Mouse (Mus musculus) heart, postnatal 25 days (tissue): Measurements from ENCODE around the gene Hmg20b. TPM values are rescaled to one million over a fixed set of nuclear protein-coding genes. Genes with fewer than 3 reads are reported as not detected.
A peak's percentile ranks its signal among the peaks of the same experiment; 100 is the strongest.

ENCODE experiments used
- DNase-seq: peaks from one replicate; pipeline ENCODE4 v3.0.0; 2022; ENCODE audit warnings: low spot score
- intact Hi-C: fragments of 180-260 bp; cut with DNase I; formaldehyde crosslinking; loops from one replicate; pipeline ENCODE4 v1.15.1; 2025
- total RNA-seq, 2 experiments: library from RNA; stranded (reverse); gene quantifications; 2 replicates each; pipeline ENCODE4 v1.2.3; 2021

Gene Hmg20b
- total RNA-seq, 2 experiments from 2014 or later, result 68.7 to 70.2 TPM

DNA sequence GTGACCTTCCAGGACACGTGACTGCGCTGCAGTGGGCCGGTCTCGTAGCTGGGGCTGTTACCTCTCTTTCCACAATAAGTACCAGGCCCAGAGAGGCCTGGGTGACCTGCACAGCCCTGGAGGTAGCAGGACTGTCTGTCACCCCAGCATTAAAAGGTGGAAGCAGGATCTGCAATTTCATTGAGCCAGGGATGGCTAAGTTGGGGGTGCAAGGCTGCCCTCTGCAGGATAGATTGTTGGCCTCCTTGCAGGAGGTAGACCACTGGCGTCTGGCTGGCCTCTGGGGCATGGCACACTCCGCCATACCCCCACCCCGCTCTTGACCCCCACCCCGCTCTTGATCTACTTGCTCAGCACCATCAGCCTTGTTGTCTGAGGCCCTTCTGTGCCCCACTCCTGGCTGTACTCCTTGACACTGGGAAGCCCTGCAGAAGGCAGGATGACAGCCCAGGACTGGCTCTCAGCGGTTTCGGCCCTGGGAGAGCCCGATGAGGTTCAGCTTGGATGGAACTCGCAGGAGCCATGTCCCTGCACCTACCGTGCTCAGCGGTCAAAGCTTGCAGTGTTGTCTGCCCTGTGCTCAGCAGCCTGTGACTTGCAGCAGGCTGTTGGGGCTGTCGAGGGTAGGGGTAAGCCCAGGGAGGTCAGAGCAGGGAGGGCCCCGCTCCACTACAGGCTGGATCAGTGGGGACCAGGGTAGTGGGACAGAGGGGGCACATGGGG, 33.8 kb downstream of the Hmg20b start:
- intact Hi-C loops, result no loop called here
- DNase-seq, result no peak

DNA sequence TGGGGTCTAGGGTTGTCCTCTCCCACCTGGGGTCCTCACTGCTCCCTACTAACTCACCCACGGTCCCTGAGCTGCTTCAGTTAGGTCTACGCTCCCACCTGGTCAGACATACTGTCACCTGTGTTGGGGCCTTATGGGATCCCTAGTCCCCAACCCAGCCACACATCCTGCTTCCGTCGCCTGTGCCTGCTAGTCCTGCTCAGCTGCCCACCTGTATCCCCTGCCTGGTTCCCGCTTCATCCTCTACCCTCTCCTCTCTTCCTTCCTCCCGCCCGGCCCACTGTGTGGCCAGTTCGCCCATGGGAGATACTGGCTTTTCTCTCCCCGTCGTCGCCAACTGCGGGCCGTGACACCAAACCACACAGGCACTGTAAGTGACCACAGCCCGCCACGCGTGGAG, 34.7 kb downstream of the Hmg20b start:
- intact Hi-C loops, result no loop called here
- no peak for DNase-seq

DNA sequence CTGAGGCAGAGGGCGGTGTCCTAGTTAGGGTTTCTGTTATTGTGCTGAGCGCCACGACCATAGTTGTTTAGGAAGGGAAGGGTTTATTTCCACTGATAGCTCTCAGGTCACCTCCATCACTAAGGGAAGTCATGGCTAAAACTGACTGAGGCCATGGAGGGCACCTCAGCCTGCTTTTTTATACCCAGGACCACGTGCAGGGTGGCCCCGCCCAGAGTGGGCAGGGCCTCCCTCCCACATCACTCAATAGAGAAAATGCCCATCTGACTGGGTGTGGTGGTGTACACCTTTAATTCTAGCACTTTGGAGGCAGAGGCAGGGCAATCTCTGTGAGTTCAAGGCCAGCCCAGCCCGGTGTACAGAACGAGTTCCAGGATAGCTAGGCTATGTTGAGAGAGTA, 36.1 kb downstream of the Hmg20b start:
- no peak for DNase-seq
- intact Hi-C loops, result no loop called here

DNA sequence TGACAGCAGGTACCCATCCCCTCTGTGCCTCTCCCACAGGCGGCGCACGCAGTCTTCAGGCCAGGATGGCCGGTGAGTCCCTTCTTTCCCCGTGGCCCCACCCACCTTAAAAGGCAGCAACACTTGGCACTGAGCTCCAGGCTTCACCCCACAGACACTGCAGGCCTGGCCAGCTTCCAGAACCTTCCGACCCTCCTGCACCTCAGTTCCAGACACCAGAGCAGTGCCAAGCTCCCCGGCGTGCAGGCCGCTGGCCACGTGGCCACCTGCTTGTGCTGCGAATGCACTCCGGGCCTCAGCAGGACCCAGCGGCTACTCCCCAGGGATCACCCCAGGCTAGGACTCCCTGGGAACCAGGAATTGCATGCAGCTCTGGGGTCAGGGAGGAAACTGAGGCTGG, 36.7 kb downstream of the Hmg20b start:
- intact Hi-C loops, result no loop called here
- DNase-seq, result no peak

DNA sequence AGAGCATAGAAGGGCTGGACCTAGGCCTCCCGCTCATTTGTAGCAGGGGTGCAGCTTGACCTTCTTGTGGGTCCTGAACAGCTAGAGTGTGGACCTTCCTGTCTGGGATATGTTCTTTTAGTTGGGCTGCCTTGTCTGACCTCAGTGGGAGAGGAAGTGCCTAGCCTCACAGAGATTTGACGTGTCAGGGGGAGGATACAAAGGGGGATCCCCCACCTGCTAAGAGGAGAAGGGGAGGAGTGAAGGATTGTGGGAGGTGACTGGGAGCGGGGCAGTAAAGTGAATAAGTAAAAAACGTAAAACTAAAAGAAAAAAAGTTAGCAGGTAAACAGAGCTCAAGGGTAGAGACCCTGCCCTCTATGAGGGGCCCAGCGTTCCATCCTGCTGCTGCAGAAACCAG, 40.7 kb downstream of the Hmg20b start:
- intact Hi-C loops, result no loop called here
- no peak for DNase-seq

DNA sequence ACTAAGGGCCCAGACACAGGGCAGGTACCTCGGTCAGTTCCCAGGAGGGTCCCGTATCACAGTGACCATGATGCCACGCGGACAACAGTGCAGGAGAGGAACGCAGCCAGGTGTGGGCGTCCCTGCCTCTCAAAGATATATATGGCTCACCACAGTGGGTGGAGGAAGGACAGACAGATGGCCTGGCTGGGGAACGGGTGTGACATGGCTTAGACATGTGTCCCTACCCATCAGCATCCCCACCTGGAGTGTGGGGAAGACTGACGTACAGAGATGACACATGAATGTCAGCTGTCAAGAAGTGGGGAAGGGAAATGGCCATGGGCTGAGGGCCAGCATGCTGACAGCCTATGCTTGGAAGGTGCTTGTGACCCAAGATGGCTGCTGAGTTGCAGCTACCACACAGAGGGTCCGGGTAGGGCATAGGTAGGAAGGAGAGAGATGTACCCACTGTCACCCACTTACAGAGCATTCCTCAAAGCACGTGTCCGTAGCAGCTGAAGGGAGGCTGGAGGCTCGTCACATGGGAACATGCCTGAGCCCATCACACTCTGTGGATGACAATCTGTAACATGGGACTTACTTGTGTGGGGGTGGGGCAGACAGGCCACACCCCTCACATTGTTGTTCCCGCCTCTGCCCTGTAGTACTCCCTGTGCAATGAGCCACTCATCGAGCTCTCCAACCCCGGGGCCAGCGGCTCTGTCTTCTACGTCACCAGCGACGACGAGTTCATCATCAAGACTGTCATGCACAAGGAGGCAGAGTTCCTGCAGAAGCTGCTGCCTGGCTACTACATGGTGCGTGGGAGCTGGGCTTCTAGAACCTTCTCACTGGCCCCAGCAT, 43.2 kb downstream of the Hmg20b start:
- intact Hi-C loops, result no loop called here
- no peak for DNase-seq

DNA sequence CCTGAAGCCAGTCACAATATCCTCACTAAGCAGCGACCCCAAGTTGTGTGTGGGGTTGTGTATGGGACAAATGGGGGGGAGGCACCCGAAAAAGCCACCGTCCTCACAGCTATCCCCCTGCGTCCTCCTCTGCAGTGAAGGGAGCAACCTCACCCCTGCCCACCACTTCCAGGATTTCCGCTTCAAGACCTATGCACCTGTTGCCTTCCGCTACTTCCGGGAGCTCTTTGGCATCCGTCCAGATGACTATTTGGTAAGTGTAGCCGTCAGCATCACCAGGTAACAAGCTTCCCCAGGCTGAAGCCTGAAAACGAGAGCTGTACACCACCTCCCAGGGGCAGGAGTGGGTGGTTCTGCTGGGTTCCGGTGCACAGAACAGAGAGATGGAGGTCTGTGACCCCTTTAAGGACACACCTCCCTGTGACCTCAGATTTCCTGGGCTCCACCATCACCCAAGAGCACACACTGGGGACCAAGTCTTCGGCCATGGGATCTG, 44.1 kb downstream of the Hmg20b start:
- intact Hi-C loops, result no loop called here
- no peak for DNase-seq

DNA sequence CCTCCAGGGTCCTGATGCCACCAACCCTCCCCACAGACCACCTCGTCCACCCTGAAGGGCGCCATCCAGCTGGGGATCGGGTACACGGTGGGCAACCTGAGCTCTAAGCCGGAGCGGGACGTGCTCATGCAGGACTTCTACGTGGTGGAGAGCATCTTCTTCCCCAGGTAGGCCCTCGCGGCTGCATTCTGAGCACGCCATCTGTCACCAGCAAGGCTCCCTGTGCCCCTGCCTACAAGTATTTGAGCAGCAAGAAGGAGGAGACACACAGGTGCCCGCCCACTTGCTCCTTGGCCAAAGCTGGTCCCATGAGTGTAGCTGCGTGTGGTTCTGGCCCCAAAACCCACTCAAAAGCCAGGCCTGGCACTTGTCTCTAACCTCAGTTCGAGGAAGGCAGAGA, 44.6 kb downstream of the Hmg20b start:
- intact Hi-C loops, result loop anchor here (1.0 kb wide), 1 partner anchor 16 kb away; no protein-coding TSS in a partner anchor
- no peak for DNase-seq

DNA sequence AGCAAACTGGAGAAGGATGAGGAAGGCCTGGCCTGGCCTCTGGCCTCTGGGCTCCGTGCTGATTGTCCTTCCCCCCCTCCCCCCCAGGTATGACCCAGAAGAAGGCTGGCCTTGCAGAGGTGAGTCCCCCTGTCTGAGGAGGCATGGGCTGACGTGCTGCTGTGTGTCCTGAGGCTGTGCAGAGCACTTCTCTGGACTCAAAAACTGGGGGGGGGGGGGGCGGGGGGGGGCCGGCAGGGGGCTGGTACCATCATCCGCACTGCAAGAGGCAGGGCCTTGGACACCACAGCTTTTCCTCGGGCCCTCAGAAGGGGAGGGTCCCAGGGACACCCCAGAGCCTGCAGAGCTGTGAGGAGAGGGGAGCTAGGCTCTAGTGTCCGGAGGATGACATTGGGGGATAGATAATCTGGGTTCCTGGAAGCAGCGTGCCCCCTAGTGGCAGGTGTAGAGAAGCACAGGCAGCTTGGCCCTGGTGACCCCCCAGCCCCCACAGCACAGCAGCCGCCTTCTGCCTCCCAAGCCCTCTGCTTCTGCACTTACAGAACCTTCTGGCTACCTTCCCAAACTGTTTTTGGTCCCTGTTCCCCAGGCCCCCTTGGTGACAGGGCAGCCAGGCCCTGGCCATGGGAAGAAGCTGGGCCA, 45.6 kb downstream of the Hmg20b start:
- DNase-seq, result no peak
- intact Hi-C loops, result loop anchor here (1.0 kb wide), 1 partner anchor 15 kb away; no protein-coding TSS in a partner anchor

DNA sequence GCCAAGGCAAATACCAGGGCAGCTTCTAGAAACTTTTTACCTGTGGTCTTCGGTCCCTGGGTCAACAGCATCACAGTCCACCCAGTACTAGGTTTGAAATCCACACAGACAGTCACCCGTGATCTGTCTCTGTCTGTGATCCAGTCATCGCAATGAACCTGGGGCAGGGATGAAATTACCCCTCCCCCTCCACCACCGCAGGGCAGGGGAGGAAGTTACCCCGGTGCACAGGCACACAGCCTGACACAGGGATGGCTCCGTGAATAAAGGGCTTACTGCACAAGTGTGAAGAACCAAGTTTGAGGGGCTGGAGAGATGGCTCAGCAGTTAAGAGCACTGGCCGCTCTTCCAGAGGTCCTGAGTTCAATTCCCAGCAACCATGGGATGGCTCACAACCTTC, 46.5 kb downstream of the Hmg20b start:
- intact Hi-C loops, result no loop called here
- no peak for DNase-seq

DNA sequence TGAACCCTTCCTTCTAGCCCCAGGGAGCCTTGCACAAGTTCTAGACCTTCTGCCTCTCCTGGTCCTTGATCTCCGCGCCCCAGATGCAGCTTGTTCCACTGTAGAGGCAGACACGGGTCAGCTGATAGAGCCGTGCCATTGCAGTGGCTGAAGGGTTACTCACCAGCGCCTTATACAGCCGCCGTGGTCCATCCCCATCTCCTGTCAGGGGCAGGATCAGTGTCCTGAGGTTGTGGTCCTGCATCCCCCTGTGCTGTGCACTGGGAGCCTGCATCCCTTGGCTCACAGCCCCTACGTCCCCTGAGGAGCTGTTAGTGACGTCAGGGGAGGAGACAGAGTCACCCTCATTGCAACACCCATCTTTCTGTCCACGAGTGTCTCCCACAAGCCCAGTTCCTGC, 47.0 kb downstream of the Hmg20b start:
- DNase-seq, result no peak
- intact Hi-C loops, result no loop called here

DNA sequence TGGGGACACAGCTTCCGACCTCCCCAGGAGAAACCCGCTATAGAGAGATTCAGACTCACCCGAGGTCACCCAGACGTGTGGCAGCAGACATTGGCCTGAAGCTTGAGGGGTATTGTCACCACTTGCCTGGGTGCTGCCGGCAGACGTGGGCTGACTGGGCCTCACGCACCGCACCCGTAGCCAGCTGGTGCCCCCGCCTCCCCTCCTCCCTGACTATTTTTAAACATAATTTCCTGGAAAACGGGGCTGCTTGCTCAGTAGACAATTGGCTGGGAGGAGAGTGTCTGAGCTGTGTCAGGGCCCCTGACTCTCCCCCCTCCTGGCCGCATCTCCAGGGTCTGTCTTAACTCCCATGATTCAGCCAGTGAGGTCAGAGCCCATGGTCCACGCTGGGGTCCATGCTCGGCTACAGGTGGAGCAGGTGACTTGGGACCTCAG, 47.5 kb downstream of the Hmg20b start:
- intact Hi-C loops, result no loop called here
- no peak for DNase-seq

DNA sequence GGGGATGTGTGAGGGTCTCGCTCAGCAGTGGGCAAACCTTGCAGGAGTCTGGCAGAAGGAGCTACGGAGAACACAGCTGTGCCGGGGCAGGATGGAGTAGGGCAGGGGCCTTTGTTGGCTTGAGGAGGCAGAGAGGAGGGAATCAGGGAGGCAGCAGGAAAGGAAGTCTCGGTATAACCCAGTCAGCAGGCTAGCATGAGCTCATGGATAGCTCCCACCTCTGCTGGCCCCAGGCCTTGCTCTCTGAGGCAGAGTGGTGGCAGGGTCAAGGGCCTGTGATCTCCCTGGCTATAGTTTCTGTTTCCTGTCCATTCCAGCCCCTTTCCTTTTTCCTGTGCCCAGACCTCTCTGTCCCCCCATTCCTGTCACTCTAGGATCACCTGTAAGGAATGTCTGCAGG, 48.0 kb downstream of the Hmg20b start:
- DNase-seq, result no peak
- intact Hi-C loops, result no loop called here

DNA sequence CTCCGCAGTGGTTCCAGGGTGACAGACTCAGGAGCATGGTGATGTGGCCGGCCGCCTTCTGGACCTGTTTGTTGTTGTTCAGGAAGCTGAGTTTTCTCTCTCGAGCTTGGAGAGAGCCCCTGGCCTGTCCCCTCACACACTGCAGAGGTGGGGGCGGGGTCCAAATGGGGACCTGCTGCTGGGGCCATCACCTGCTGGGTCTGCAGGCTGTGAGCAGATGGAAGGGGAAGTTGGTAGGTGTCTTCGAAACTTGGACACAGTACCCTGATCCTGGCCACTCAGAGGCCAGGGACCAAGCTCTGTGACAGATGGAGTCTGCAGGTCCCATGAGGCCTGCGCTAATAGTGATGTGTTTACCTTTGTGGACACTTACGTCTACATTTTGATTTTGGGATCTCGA, 49.0 kb downstream of the Hmg20b start:
- intact Hi-C loops, result no loop called here
- DNase-seq, result no peak

DNA sequence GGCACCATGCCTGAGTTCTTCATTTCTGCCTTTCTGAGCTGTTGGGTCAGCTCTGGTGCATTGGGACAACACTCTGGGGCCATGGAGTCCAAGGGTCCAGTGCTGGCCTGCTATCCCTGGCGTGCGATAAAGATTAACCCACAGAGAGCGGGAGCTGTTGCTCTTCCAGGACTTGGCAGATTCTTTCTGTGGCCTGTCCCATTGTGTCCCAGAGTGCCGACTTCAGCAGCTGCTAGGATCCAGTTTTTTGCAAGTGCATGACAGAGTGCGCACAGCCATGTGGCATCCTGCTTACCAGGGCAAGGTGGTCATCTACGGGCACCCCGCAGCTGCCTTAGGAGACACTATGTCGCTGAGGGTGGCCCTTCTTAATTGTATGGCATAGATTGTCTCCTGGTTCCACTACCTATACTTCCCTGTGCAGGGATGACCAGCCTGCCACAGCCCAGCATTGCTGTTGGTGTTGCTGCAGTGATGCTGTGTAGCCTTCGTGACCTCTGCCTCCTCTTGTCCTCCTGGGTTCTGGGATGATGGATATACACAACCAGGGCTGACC, 49.9 kb downstream of the Hmg20b start:
- DNase-seq, result no peak
- intact Hi-C loops, result no loop called here

DNA sequence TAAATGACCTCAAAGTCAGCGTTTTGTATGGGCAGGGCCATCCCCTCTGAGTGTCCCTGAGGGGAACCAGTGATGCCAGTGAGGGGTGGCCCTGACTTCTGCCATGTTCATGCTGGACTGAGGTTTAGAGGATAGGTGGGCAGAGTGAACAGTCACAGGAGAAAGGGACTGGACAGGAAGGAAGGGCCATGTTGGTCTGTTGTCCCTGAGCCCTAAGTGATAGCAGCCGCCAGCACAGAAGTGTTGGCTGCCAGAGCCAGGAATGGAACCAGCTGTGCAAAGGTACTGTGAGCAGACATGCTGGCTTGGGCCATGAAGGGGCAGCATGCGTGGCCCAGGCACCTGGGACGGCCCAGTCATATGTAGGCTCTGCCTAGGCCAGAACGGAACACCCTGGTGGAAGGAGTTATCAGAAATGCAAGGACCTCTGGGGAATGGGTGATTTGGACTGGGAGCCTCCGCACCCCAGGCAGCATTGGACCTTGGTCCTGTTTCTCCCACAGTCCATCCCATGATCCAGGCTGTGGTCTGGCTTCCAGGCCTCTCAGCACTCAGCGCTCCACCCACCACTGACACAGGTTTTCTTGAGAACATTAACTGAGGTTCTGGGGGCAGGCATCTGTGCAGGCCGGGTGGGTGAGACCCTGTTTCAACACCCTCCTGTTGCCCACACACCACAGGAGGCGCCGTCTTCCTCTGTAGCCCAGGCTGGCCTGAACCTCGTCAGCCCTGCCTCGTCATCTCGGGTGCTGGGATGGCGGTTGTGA, 50.5 kb downstream of the Hmg20b start:
- DNase-seq, result no peak
- intact Hi-C loops, result no loop called here

DNA sequence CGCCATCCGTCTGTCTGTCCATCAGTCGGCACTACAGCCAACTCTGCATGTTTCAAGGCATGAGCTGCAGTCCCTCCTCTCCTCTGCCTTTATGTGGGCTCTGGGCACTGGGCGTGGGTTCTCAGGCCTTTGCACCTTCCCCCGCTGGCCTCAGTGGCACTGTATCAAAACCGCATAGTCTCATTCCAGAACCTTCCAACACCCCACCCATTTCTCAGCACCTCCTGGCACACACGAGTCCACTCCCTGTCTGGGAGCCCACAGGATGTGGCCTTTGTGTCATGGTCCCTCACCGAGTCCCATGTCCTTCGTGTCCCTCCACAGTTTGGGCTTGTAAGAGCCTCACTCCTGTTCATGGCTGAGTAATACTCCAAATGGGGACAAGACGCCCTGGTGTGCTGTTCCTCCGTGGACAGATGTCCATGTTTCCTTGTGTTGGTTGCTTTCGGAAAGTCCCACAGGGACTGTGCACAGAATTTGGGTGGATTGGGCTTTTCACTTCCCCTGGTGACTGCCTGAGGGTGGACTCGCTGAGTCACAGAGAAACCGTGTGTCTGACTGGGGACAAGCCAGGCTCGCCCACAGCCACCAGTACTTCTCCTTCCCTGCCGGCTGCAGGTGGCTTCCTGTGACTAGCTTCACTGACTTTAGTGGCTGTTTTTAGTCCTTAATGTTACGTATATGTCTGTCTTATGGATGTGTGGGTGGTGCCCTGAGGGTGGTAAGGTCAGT, 51.7 kb downstream of the Hmg20b start:
- intact Hi-C loops, result no loop called here
- DNase-seq, result no peak

DNA sequence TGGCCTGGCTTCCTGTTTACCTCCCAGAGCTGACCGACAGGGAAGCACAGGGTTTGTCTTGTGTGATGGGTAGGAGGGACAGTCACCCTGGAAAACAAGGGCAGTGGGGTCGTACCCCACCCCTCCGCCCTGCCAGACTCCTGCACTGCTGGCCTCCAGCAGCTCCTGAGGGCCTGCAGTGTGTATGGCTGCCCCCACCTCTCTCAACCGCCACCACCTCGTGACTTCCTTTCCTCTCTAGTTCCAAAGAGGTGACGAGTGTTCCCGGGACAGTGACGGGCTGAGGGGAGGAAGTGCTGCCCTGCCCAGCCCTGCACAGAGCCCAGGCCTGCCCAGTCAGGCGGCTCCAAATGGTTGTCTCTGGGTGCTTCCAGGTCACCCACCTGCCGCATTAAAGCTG, 52.4 kb downstream of the Hmg20b start:
- intact Hi-C loops, result no loop called here
- peak; percentile 64 for DNase-seq

DNA sequence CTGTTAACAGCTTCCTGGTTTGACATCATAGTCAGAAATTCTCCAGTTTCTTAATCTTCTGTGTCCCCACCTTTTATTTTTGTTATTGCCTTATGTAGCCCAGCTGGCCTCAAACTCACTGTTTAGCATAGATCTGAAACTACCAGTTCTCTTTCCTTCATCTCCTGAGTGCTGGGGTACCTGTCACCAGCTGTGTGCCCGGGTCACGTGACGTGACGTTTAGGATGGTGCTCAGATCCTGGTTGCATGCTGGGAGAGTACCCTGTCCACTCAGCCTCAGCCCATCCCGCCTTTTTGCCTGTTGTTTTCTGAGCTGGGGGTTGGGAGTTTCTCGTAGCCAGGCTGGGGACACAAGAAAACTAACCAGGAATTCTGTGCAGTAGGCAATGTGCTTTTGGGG, 53.0 kb downstream of the Hmg20b start:
- intact Hi-C loops, result no loop called here
- no peak for DNase-seq
